Mouse (Mus musculus): ENCODE results near the gene Copz1.
A peak's percentile ranks its signal among the peaks of the same experiment; 100 is the strongest.
"Not testable (repeated sequence)": the region's sequence is repeated elsewhere in the genome, so short reads cannot be mapped to it uniquely, and the experiment has no call there.

Copz1 gene

DNA sequence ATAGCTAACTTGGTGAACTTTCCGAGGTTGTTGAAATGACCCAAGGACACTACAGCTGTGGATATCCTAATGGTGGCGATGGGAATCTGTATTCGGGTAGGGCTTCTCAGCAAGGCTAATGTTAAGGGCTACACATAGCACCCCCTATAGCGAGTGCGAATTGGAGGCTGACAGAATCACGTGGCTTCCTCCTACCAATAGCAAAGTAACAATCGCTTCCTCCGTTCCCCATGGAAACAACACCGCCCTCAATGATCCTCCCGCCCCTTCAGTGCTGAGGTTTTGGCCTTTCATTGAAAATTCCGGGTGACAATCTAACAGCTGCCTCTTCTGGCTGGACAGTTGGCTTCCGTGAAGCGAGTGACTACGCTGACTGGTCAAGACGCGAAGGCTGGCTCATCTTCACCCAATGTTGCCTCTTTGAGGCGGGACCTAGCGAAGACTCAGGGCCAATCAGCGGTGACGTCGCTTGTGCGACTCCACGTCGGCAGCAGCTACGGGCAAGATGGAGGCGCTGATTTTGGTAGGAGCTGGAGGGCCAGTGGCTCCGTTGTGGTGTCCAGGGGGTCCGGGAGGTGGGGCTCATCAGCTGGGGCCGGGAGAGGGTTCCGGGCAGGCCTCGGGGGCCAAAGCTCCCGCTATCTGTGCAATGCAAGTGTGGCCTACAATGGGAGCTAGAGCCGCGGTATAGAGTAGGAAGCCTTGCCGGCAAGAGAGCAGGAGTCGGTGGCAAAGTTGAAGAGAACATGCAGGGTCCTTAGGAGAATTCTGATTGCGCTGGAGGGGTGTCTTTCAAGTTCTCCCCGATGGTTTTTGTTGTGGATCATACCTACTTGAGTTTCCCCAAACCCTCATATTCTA, at the start of gene Copz1:
Gene Copz1, plus strand, starts transcription at position 296 of the 861 bp plus-strand sequence.
- DNase-seq (ENCODE audit: low spot score): peak; percentile 97

DNA sequence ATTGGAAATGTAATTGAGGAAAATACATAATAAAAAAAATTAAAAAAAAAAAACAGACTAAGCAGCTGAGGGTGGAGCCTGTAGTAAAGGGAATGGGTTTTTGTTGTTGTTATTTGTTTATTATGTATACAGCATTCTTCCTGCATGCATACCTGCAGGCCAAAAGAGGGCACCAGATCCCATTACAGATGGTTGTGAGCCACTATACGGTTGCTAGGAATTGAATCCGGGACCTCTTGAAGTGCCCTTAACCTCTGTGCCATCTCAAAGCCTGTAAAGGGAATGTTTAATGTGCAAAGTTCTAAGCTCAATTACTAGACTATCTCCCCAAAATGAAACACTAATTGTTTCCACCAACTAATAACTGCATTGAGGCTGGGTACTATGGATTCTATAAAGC, 48.4 kb upstream of the Copz1 start:
- DNase-seq (ENCODE audit: low spot score): no peak

DNA sequence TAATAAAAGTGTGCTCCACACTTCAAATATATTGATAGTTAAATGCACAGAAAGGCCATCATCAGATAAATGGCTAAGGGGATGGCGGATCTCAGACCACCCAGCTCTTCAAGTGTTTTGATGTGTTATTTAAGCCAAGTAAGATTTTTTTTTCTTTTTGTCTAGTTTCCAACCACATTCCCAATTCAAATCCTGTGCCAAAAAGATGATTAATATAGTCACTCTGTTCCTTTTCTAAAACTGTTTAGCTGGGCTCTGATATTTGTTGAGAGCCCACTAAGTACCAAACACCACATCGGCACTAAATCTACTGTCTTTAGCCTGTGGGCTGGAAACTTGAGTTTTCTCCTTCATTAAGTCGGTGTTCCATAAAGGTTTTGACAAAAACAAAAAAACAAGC, 45.5 kb upstream of the Copz1 start:
- no peak for DNase-seq (ENCODE audit: low spot score)

DNA sequence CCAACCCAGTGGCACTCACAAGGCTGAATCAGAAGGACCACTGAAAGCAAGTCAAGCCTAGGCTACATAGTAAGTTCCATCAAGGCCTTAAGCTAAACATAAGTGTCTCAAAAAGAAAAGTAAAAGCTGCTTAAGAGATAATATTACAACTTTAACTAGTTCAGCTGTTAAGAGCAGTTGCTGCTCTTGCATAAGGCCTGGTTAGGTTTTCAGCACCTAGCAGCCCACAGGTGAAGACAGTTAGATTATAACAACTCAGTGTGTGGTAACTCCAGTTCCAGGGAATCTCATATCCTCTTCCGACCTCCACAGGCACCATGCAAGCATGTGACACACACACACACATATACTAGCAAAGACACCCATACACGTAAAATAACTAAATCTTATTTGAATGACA, 44.9 kb upstream of the Copz1 start:
- DNase-seq (ENCODE audit: low spot score): no peak

DNA sequence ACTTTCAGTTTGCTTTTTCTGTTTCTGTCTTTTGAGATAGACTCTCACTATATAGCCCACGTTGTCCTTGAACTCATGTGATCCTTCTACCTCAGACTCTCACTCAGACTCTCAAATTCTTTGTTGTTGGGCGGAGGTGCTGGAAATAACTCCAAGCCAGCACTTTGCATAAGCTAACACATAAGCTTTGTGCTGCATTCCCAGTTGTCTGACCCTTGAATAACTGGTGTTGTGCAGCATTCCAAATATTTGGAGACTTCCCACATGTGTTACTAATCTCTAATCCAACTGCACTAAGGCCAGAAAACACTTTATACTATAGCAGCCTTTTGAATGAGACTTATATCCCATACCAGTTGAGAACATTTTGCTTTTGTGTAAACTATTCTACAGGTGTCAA, 43.6 kb upstream of the Copz1 start:
- DNase-seq (ENCODE audit: low spot score): no peak

DNA sequence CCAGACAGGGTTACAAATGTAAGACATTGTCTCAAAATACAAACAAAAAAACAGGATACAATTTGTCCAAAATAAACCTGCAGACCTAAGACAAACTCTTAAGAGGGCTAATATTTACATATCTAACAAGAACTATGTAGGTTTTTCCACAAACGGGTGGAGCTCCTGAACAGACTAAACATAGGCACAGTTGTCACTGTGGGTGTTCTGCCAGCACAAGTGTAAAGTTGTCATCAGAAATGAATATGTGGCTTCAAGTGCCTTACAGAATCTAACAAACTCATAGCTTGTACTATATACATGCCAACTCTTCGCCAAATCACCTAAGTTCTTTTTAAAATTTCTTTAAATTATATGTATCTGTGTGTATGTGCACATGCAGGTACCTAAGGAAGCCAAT, 39.4 kb upstream of the Copz1 start:
- DNase-seq (ENCODE audit: low spot score): no peak

DNA sequence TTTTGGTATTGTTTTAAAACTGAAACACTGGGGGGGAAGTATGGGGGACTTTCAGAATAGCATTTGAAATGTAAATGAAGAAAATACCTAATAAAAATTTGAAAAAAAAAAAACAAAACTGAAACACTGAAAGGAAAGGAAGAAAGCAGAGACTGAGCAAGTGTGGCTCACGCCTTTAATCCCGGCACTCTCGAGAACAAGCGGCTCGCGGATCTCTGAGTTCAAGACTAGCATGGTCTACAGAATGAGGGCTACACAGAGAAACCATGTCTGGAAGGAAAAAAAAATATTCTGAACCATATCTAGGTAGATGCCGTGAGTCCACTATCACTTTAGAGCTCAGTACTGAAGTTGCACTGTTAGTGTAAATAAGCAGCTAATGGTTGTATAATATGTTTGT, 35.2 kb upstream of the Copz1 start:
- no peak for DNase-seq (ENCODE audit: low spot score)

DNA sequence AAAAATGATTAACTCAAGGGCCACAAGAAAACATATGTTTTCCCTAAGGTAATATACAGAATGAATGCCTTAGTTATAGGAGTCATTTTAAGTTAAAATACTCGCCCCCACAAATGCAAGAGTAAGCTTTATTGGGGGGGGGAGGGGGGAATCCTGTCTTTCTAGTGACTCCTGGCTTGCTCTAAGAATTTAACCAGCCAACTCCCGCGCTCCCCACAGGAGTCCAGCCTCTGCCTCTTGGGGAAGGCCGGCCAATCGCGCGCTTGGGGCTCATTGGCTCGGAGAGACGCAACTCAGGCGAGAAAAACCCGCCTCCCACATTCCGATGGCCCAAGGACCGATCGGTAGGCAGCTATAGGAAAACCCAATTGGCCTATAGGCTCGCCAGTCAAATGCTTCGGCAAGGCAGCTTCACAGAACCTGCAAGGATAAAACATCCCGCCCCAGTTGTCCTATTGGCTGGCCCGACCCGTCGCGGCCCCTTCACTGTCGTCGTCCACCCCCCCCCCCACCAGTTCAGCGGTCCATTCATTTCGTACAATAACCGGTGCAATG, 33.3 kb upstream of the Copz1 start:
- DNase-seq (ENCODE audit: low spot score): peak; percentile 88

DNA sequence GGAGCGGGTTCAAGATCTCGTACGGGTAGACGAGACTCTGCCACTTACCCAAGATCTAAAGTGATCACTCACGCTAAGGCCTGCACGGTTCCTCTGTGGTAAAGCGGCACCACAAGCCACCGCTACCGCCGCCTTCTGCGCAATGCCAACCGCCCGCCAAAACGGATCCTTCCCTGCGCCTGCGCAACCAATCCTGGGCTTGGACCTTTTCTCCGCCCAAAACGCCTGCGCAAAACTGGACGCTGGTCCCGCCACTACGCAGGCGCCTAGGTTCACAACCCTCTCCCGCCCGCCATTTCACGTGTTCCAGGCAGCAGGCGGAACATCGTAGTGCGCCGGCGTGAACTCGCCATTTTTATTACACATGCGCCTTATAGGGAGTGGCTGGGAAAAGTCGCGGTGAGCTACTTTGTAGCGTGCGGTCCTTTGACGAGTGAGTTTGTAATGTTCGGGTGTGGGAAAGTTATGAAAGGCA, 32.8 kb upstream of the Copz1 start, which contains the start of gene Cbx5:
Gene Cbx5, minus strand, starts transcription at position 132 of the 475 bp plus-strand sequence.
- peak; percentile 98 for DNase-seq (ENCODE audit: low spot score)

DNA sequence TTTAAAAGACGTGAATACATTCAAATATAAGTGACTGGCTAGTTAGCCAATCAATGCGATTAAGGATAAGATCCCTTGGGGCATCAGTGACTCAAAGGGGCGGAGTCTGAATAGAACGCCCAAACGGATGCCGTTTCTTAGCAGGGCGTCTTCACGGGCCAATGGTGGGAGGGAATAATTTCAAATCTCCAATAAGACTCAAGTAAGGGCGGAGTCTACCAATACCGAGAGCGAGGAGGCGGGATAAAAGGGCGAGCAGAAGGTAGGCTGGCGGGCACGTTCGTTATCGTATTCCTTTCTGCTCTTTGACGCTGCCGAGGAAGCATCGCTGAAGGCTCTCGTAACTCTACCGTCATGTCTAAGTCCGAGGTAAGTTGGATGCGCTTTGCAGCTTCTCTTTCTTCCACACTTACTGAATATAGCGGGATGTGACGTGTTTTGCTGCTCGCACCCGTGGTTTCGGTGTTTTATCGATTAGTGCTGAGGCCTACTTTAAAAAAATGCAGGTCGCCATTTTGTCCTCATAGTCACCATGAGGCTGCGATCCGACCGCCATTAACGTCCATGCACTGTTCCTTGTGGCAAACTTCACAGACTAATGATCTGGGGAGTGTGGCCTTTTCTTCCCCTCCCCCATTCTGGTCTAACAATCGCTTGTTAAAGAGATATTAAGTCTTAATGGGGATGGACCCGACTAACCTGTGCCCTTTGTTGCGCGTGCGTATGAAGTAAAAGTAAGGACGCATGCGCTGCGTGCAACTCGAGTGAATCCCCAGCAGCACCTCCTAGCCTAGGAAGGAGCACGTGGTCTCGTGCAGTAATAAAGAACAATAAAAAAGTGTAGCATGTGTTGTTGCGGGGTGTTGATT, 32.1 kb upstream of the Copz1 start, which contains the start of gene Hnrnpa1:
Gene Hnrnpa1, plus strand, starts transcription at position 273 of the 869 bp plus-strand sequence.
- DNase-seq (ENCODE audit: low spot score): peak; percentile 83

DNA sequence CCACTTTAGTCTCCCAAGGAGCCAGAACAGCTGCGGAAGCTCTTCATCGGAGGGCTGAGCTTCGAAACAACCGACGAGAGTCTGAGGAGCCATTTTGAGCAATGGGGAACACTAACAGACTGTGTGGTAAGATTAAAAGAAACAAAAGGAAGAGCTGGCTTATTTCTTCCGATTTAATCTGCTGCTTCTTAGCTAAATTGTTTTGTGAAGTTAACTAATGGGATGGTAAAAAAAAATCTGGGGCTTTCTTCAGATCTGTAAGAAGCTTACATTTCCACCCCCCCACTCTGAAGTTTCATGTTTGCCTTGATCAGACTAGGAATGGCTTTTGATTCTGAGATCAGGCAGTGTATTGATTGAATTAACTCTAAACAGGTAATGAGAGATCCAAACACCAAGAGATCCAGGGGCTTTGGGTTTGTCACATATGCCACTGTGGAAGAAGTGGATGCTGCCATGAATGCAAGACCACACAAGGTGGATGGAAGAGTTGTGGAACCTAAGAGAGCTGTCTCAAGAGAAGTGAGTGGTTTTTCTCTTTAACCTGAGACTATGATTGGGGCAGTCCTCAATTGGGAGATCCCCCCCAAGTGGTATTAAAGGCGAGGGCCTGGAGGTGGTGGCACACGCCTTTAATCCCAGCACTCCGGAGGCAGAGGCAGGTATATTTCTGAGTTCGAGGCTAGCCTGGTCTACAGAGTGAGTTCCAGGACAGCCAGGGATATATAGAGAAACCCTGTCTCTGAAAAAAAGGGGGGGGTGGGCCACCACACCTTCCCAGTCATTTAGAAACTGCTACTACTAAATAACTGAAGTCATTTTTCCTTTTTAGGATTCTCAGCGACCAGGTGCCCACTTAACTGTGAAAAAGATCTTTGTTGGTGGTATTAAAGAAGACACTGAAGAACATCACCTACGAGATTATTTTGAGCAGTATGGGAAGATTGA, 31.2 kb upstream of the Copz1 start:
- DNase-seq (ENCODE audit: low spot score): not testable (repeated sequence)

DNA sequence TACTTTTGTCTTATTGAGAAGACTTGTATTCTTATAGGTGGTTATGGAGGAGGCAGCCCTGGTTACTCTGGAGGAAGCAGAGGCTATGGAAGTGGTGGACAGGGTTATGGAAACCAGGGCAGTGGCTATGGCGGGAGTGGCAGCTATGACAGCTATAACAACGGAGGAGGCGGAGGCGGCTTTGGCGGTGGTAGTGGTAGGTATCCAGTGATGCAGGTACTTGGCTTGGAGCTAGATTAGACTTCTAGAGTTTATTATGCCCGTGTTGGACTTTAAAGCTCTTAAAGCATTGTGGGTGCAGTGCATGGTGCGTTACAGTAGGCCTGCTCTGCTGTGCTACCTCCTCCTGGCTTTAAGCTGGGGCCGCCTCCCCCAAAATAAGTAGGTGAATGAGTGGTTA, 29.6 kb upstream of the Copz1 start:
- no peak for DNase-seq (ENCODE audit: low spot score)

DNA sequence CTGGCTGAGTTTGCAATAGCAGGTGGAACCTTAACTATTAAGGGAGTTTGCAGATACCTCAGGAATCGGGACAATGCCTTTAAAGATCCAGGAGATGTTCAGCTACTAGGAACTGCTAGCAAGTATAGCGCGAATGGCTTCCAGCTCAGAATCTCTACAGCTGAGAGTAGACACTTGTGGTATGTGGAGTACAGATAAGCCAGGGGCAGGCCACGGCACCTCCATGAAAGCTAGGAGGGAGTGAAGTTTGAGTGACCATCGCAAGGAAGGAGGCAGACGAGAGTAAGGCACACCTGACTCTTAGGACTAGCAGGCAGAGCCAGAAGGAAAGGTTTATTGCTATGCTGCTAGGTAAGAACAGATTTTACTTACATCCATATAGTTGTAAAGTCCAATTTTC, 26.9 kb upstream of the Copz1 start:
- DNase-seq (ENCODE audit: low spot score): no peak

DNA sequence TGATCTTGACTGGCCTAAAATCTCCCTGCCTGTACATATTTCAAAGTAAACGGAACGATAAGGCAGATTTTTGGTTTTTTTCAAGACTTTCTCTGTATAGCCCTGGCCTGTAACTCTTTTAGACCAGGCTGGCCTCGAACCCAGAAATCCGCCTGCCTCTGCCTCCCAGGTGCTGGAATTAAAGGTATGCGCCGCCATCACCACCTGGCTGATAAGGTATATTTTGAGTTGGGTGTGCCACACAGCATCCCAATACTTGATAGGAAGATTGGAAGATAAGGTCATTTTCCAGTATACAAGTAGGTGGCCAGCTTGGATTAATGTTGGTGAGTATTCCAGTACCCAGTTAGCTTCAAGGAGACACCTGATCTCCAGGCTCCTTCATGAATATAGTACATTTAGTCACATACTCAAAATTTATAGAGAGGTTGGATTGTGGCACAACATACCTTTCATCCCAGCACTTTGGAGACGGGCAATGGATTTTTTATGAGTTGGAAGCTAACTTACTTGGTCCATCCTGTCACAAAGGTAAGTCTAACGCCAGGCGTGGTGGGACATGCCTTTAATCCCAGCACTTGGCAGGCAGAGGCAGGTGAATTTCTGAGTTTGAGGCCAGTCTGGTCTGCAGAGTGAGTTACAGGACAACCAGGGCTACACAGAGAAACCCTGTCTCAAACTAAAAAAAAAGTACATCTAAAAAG, 25.3 kb upstream of the Copz1 start:
- DNase-seq (ENCODE audit: low spot score): no peak

DNA sequence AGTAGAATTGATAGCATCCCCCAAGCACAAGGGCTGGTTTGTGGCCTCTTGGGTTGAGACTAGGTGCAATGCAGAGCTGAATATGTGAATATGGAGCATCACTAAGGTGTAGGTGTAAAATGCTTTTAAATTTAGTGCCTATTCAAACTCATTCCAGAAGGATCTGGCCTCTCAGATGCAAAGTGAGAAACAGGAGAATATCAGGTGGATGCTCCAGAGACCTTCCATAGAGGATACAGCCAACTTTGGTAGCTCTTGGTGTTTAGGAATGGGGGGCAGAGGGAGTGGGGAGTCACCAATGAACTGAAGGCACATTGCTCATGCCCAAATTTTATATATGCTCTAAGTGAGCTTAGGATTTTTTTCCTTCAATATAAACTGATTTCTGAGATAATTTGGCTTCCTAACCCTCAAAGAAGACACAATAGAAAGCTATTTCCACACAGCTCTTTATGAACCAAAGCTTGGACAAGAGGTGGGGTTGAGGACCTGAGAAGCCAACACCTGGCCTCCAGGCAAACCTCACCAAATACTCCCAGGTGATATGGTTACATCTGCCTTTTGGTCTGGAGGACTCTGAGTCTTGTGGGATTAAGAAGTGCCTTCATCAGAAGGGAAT, 24.6 kb upstream of the Copz1 start:
- DNase-seq (ENCODE audit: low spot score): no peak

DNA sequence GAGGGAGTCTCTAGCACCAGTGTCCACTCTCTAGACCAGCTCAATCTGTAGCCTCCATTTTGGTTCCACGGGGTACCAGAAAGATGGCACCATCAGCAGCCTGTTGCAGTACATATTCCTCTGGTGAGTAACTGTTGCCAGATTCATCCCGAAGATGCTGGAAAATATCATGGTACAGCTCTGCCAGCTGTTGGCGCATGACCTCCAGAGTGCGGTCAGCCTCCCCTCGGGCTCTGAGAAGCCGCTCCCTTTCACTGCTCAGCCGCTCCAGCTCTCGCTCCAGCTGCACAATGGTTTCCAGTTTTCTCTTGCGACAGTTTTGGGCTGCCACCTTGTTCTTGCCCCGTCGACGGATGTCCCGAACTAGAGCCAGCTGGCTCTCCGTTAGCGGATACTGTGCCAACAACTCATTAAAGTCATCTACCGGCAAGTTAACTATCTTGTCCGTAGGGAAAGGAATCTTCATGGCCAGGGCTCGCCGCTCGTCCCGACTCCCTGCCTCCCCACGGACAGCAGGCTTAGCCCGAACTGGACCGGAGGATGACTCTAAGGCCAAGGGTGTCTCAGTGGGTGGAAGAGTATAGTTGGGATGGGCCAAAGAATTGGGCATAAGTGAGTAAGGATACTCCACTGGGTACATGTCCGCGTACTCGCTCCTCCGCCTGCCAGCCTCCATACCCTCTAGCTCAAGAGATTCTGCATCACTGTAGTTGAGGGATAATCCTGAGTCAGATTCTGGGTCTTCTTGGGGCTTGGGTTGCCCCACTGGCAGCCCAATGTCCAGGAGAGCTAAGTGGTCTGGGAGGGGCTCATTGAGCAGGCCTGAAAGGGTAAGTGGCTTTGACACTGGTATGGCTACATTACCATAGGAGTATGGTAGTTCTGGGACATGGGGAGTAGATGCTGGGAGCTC, 23.9 kb upstream of the Copz1 start:
- no peak for DNase-seq (ENCODE audit: low spot score)

DNA sequence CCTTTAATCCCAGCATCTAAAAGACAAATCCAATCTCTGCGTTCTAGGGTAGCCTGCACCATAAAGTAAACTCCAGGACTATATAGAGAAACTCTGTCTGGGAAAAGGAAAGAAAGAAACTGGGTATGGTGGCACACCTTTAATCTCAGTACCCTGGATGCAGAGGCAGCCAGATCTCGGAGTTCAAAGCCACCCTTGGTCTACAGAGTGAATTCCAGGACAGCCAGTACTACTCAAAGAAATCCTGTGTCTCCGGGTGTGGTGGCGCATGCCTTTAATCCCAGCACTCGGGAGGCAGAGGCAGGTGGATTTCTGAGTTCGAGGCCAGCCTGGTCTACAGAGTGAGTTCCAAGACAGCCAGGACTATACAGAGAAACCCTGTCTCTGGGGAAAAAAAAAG, 23.0 kb upstream of the Copz1 start:
- not testable (repeated sequence) for DNase-seq (ENCODE audit: low spot score)

DNA sequence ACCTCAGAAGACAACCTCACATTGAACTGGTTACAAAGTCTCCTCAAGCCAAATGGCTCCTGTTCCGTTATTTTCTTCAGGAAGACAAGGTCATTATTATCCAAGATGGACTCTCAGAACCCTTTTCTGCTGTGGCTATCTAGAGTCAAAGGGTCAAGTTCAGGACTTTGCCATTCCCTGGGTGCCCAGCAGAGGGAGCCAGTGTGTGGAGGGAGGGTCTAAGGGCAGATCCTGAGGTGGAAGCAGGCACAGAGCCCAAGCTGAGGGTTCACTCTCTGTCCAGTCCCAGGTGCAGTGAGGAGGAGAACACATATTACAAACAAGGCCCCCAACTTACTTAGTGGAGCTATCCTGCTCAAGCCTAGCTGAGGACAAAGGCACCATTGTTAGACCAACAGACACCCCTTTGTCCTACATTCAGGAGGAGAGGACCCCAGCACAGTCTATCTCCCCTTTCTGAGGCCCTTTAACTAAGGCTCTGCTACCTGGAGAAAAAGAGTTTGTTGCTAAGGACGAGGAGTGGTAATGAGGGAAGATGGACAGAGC, 22.2 kb upstream of the Copz1 start:
- DNase-seq (ENCODE audit: low spot score): no peak

DNA sequence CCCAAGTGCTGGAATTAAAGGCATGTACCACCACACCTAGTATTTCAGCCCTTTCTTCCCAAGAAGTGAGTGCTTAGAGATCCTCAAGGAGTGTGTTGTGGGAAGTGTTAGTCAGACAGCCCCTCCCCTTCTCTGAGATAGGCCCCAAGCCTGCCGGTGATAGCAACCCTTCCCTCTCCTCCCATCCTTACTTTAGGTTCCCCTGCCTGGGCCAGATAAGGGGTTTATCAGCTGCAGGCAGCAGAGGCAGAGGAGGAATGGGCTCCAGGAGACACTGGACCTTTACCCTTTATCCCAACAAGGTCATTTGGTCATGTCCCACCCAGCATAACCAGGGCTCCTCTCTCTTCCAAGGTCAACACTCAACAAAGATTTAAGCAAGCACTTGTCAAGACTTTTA, 20.9 kb upstream of the Copz1 start:
- DNase-seq (ENCODE audit: low spot score): no peak

Data from layer of hippocampus, adult 9-10 months (tissue).